Mouse (Mus musculus) ovary, postnatal 10 days (tissue): ENCODE measurements at regions not wholly inside any gene's neighbourhood (a gene's known extent, or its start where the extent isn't known, plus 50 kb on each side); places are given as distances from the start of the nearest gene placed in this dataset.

Source experiments
- DNase-seq: peaks from one replicate; pipeline ENCODE4 v3.0.0; 2022; ENCODE audit warnings: low spot score

DNA sequence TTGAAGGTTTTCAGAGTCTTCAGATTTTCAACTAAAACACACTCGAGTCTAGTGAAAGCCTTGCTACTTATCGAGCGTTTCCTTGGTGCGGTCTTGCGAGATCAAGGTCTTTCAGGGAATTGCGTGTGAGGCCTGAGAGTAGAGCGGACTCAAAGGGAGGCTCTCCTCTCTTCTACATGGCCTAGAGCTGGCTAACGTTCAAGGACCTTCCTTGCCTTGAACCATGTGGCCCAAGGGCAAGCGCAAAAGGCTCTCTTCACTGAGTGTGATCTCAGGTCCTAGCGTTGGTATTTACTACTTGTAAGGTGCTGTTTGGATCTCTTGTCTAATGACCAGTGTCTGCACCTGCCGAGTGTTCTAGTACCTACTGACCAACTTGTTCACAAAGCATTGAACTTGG, 324.4 kb downstream of the Gm45692 start:
- DNase-seq: no peak

DNA sequence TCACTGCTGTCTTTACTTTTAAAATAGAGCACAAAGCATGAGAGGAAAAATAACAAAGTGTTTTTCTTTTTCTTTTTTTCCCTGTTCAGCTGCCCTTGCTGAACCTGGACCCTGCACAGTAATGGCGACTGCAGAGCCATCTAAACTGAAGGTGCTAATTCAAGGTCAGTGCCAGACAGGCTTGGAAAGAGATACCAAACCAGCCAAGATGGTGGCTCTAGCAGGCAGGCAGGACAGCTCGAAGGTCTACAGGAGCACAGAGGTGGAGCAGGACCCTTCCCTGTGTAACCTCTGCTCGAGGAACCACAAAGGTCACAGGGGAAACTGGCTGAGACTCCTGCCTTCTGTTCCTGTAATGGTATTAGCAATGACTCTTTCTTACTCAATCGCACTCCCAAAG, 326.7 kb downstream of the Gm45692 start:
- no peak for DNase-seq

DNA sequence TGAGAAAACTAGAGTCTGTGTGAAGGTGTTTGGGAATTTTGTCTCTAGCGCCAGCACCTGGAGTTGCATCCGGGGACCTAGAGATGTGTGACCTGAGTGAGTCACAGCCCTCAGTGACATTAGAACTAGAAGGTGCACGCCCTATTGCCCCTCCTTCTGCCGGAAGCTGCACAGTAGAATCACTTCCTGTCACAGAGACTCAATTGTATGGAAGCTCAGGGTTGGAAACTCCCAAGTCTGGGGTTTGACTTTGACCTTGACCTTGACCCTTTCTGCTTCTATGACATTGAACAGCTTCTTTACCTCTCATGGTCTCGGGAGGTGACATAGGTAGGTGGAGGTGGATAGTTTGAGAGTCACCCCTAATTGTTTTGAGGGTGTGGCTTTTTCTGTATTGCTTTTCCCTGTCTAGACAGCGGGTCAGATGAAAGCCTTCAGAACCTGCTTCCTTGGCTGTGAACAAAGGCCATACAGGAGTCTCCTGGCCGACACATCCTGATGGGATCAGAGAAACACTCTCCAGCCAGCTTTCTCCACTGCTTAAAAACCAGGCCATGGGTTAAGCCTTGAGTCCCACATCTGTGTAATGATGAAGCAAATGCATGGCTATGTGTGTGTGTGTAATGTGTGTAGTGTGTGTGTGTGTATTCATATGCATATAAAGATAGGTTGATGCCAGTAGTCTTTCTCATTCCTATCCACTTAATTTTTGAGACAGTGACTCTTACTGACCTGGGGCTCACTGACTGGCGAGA, 328.7 kb downstream of the Gm45692 start:
- DNase-seq: no peak

DNA sequence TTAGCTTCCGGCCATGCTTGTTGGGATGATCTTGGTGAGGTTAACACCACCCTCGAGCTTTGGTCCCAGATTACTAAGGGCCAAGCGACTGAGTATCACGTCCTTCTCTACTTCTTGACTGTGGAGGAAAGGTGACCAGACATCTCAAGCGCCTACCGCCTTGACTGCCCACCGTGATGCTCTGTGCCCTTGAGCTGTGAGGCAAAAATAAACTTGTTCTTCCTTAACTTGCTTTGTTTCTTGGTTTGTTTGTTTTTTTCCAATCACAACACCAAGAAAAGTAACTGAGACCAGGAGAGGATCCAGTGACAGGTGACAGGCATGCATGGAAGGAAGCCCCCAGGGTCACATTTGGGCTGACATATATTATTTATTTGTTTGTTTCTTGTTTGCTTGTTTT, 330.0 kb downstream of the Gm45692 start:
- no peak for DNase-seq

DNA sequence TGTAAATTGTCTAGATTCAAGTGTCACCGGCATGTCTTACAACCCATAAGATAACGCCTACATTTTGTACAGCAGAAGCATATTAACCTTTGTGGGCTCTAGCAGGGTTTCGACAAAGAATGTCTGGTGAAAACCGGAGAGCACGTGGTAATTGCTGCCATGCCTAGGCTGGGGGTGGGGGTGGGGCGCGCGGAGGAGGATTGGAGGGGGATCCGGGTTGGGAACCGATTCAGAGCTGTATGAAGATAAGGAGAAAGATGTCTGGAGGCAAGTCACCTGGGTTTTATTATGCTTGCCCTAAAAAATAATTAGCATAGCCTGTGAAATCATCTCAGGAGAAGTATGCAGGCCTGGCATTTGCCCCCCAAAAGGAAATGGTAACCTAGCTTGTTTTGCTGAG, 331.2 kb downstream of the Gm45692 start:
- DNase-seq: no peak

DNA sequence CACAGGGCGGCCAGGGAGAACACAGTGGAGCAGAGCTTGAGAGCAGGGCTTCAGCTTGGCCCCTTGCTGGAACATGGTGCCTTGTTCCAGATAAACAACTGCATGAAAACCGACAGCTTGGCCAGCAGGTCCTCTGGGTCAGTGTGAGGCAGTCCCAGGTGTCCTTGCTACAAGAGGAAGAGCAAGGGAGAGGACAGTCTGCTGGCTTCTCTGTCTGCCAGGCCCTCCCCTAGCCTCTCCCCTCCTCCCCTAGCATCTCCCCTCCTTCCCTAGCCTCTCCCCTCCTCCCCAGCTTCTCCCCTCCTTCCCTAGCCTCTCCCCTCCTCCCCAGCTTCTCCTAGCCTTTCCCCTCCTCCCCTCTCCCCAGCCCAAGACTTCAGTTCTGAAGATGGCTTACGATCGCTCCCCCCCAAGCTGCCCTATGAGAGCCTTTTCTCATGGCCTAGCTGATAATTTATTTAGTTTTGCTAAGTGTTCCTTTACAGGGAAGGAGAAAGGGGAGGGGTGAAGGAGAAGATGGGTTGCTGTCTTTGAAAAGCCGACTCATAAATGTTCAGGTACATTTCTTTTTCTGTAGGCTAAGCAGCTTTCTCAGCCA, 333.7 kb downstream of the Gm45692 start:
- DNase-seq: no peak

DNA sequence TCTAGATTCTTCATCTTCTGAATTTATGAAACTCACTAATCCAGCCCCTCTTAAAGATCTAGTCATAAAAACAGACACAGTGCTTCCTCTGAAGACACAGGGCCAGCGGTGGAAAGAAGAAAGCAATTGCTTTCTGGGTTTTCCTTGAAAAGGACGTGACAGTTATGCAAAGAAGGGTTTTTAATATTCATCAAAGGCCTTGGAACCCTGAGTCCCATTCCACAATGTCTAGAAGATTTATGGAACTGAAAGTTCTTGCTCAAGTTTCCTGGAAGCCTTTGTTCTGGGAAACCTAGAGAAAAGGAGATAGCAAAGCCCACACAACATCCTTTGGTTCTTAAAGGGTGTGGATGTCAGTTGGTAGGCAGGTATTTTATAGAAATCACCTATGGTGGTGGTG, 346.0 kb downstream of the Gm45692 start:
- DNase-seq: no peak

DNA sequence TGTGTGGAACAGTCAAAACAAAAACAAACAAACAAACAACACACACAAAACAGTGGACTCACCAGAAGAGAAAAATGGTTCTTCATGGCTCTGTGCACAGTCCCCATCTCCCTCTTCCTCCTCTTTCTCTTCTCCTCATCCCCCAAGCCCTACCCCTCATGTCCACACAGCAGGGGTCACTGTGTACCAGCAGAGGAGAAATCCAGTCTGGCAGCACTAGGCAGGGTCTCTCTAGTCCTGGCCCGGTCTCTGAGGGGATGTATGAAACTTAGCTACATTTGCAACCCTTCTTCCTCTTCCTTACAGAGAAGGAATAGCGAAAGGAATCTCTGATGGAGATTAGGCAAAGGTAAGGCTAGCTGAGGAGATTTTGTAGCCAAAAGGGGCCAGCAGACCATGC, 349.1 kb downstream of the Gm45692 start:
- no peak for DNase-seq

DNA sequence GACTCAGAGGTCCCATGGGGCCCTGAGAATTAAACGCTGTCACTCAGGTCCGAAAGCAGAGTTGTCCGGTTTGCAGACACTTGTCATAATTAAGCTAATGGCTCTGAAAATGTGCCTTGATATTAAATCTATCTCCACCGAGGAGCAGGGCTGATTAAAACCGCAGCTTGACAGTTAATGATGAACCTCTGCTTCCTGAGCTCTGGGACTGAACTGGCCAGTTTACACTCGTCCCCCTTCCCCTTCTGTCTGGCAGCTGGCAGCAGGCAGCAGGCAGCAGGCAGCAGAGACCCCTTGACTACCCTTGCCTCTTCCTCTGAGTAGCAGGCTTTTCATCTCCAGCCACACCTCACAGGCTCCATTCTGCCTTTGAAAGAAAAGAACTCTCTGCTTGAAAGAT, 350.4 kb downstream of the Gm45692 start:
- DNase-seq: no peak

DNA sequence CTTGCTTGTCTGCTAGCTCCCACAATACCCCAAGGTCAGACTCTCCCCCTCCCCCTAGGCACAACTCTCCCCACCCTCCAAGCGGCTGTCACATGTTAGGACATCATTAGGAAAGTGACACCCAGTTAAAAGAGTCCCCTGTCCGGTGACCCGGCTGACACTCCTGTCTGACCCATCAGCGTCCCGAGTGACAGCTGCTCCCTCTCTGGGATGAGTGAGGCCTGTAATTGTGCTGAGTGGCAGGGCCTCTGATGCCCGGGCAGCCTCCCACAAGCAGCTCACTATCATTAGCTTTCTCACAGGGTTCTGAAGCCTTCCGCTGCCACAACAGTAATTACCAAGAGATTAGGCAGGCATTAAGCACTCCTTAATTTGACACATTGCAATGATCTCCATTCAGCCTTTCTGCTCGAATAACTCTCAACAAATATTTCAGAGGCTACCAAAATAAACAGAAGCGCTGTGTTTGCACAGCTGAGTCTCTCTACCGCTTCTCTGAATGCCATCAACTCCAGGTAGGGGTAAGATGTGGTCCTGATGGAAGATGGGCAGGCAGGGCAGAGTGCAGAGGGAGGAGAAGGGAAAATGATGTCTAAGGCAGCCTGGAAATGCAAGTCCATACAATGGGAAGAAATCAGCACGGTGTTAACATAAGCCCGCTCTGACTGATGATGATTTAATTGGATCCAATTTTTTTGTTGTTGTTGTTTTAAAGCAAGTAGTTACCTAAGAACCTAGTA, 352.6 kb downstream of the Gm45692 start:
- no peak for DNase-seq

DNA sequence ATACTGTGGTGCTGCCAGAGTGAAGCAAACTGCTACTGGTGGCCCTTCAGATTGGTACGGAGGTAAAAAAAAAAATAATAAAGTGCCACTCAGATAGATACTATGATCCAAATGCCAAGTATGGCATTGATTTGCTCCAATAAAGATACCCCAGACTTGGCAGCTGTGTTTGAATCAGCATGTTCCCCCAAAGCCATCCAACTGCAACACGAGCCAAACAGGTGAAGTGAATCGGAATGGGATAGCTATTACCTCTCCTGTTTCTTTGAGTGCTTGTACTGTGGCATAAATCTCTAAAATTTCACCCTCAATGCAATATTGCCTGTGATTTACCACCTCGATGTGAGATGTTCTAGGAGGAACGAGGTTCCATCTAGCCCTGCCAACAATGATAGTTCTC, 365.4 kb downstream of the Gm45692 start:
- DNase-seq: no peak

DNA sequence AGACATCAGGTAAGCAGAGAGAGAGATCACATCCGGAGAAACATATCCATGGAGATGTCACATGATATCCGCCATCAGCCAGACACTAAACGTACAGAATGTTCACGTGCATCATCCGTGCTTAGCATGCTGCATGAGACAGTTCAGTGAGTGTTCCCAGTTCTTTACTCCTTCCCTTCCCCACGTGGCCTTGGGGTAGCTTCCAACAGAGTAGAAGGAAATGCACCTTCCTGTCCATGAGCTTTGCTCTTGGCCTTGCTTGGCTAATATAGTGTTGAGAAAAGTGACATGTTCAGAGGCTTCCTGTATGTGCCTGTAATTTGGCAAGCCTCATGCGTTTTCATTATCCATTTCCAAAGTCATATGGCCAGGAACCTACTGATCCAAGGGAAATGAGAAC, 368.5 kb downstream of the Gm45692 start:
- DNase-seq: no peak

DNA sequence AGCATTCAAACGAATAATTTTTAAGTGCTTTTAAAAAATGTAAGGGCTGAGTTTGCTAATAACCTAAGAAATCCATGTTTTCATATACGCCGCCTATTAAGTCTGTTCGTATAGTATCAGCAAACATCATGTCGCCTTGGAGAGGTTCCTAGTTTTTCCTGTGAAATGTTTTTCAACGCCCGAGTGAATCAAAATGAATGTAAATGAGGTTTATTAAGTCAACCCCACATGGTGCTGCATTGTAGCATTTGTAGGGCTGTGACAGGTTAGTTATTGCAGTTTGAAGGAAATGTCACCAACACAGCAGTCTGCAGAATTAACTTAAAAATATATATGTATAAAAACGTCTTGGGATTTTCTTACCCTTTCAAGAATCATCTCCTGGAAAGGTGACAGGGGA, 369.3 kb downstream of the Gm45692 start:
- no peak for DNase-seq

DNA sequence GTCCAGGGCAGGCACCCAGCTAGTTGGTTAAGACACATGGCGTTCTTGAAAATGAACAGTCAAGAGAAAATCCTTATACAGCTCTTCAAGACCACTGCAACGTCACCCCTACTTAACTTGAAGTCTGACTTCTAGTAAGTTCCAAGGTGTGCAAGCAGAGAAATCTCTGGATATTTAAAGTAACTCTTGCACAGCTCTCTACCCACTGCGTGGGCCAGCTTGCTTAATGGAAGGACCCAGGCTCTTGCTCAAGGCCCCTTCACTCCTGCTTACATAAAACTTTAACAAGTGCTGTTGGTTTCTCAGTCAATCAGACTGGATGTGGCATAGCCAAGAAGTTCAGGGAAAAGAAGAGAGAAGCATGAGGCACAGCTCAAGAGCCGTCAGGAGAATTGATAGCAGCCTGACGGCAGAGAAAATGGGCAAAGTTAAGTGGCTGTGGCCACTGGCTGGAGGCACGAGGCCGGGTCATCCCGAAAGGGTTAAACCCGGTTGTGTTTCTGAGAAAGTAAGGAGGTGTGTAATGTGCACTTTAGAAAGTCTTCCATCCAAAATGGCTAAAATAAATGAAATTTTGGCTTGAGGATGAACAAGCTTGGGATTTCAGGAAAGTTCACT, 382.0 kb downstream of the Gm45692 start:
- no peak for DNase-seq

DNA sequence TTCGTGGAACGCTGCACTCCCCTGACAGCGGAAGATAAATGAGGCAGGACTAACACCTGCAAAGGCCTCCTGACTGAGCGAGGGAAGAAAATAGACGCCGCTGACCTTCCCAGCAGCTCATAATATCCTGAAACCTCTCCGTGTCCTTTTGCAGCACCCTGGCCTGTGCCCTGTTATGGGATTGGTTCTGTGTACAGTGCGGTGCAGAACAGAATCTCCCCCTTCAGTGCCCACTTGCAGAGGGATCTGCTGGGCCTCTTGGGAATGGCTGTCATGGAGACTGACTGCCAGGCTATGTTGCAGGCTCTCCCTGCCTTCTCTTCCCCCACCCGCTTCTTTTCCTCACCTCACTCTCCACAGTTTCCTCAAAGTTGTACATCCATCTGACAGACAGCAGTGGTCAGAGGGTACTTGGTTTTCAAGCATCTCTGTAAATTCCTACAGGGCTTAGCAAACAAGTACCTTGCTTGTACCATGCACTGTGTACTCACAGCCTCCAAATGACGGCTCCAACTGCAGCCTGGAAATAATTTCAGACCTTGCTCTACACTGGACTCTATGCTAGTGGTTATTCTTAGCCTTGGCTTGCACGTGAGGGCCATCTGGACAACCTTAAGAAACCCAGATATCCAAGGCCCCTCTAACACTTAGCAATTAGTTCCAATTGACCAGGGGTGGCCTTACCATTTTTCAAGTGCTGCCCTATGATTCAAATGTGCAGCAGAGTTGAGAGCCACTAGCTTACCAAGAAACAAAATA, 382.7 kb downstream of the Gm45692 start:
- no peak for DNase-seq

DNA sequence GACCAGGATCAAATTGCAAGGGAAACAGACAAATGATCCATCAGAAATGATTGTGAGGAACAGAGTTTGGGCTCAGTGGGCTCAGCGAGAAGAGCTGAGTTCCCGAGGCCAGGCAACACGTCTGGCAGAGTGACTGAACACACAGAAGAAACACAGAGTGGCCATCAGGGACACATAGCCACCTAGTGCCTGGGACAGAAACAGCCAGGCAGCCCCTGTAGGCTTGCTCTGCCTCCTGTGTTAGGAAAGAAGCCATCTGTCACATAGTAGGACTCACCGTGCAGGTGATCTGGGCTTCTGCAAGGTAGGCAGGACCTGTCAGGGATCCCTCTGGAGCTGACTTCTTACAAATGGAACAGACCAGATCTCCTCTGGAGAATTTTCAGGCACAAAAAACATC, 383.4 kb downstream of the Gm45692 start:
- no peak for DNase-seq

DNA sequence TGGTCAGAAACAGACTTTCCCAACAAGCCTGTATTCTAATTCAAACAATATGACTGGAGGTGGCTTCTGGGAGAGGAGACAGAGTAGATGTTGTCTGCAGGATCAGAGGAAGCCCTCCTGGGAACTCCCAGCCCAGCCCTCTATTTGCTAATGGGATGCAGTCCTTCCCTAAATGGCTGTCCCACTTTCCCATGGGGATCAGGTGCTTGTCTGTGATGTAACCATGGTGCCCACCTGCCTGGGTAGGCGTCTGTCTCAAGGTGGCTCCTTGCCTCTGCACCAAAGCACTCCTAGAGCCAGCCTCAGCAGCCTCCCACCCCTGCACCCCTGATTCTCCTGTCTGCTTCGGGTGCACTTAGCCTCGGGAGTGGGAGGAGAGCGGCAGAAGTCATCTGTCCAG, 384.6 kb downstream of the Gm45692 start:
- DNase-seq: no peak

DNA sequence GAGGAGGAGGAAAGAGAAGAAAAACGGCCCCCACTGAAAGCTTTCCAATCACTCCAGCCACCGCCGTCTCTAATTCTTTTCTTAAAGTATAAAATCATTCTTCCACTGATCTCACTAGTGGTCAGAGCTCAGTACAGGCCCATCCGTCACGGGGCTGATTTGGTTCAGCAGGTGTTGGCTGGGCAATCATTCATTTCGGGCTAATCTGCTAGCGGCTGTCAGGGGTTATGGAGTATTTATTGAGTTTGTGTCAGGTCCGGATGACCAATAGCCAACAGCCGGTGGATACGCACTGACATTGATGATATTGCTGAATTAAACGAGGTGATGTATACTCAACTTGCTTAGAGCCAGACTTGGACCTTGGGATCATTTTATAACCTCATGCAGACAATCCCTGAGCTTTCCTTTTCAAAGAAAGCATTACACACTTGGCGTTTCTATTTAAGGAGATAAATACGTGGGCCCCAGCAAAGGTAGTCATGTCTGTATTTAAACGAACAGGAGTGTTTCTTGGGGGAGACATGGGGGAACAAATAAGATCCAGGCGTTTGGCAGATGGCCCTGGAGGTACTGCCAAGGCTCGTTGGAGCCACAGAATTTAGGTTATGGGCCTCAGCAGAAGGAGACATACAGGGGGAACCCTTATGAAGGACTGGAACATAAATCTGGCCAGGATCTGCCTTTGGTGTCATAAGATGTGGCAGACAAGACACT, 385.1 kb downstream of the Gm45692 start:
- DNase-seq: no peak

DNA sequence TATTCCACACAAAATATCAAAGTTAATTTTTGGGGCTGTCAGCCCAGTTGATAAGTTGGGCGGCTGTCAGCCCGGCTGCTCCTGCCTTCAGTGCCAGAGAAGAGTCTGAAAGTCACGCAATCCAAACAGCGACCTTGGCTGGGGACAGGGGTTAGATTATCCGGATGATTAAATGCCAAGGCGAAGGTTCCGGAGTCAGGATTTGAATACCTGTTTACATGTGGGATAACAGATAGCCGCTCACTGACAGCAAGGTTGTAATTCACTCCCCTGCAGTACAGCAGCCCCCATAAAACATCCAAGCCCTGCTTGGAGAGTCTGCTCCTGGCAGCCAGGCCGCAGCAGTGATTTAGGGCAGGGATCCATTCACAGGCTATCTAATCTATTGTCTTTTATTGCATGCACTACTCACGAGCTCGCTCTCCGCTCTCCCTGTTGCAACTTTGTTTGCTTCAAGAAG, 388.3 kb downstream of the Gm45692 start:
- DNase-seq: no peak

DNA sequence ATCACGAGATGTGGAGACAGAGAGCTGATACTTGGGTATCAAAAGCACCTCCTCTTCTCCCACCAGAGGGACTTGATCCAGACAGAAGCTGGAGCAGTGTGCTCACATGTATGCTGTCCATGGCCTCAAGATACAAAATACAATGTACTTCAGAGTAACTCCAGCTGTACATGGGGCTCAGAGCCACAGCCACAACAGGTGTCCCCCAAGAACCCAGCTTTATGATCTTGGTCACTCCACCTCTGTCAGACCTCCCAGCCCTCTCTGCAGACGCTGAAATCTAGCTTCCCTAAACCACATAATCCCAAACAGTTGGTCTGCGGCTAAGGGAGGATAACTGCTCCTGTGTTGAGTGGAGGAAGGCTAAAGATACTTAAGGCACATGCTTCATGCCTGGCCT, 389.9 kb downstream of the Gm45692 start:
- no peak for DNase-seq

DNA sequence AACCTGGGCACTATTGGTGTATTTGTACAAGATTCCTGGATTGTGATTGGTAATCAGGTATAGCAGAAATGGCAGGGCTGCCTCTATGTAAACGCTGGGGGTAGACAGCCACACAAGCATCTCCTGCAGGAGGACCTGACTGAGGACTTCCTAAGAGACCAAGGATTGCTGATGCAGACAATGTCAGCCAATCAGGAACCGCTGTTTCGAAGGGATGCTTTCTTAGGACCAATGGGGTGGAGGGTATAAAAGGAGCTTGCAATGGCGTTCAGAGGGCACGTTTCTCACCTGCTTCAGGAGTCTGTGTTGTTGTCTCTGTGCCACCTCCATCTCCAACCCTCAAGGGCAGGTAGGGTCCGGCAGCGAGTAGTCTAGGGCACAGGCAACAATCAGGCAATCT, 393.7 kb downstream of the Gm45692 start:
- no peak for DNase-seq

DNA sequence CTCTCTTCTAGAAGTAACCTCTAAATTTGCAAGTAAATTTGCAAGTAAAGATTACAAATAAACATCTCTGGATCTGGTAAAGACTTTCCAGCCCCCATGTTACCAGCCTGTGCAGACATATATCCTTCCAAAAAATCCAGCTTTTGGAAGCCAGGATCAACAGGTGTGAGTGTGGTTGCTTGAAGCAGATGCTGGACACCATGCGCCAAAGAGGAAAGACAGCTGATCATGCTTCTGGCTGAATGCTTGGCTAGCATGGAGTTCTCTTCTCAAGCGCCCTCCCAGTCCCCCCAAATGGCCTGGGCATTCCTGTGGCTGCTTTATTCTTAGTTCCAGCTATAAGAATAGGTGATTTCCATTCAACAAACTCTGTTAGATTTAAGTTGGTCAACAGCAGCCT, 404.9 kb downstream of the Gm45692 start:
- no peak for DNase-seq
